Mouse (Mus musculus) bone marrow, adult 2 months (tissue): ENCODE data around the gene Dag1. TPM values are rescaled to one million over a fixed set of nuclear protein-coding genes. Genes with fewer than 3 reads are reported as not detected.

Experiments
- H3K27ac ChIP-seq: fragments of 200-500 bp; 2 replicates; pipeline ENCODE4 v1.5.1; 2012; ENCODE audit warnings: low read depth, mild to moderate bottlenecking, control low read depth, inconsistent platforms, low read length; ENCODE audit not compliant: control insufficient read depth, poor library complexity, insufficient read depth
- H3K4me1 ChIP-seq: fragments of 200-500 bp; 2 replicates; pipeline ENCODE4 v1.6.1; 2011; ENCODE audit warnings: low read length; ENCODE audit not compliant: control insufficient read depth, insufficient read depth
- H3K4me3 ChIP-seq: fragments of 200-500 bp; replicated peaks from 2 replicates; pipeline ENCODE3; 2011; ENCODE audit warnings: mild to moderate bottlenecking, low read depth, low read length, control low read depth; ENCODE audit not compliant: control insufficient read depth
- CTCF ChIP-seq: fragments of 200-500 bp; IDR thresholded peaks from 2 replicates; pipeline ENCODE4 v1.5.1; 2011; ENCODE audit warnings: low read length, control low read depth; ENCODE audit not compliant: control insufficient read depth, insufficient read depth
- POLR2A ChIP-seq: fragments of 200-500 bp; IDR thresholded peaks from 2 replicates; pipeline ENCODE4 v1.6.1; 2011; ENCODE audit warnings: low read depth, mild to moderate bottlenecking, control low read depth, low read length, borderline replicate concordance; ENCODE audit not compliant: control insufficient read depth
- WGBS: fragments of 180-500 bp; shearing (Covaris S2); methylation state at CpG from one replicate; pipeline ENCODE4 v1.1.7; 2018; 5-methylcytosine and 5-hydroxymethylcytosine counted together
- polyA plus RNA-seq: library from polyadenylated mRNA; stranded (reverse); fragments of >200 nt; gene quantifications from 2 replicates; pipeline ENCODE4 v1.2.4, GENCODE M21; 2011; ENCODE audit warnings: low replicate concordance; ENCODE audit not compliant: missing spikeins, insufficient read depth, insufficient read length

The Dag1 gene
- polyA plus RNA-seq, 1 experiment, result 2.6 TPM

DNA sequence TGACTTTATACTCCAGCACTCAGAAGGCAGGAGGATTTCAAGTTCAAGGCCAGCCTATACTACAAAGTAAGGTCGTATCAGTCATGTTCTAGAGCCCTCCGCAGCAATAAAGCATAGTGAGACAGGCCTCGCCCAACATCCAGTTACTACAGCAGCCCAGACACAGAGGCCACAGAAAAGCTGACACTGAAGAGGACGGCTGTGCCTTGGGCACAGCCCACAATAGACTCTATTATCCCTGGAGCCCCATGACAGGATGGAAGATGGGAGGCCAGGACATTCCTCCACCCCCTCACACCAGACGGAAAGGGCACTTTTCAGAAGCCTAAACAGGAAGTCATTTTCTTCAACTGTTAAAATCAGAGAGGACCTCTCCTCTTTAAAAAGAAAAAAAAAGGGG is 14.8 kb downstream of the Dag1 start:
- Histone ChIP-seq H3K4me1 (no peaks in the 10 kb centered on the region), H3K27ac (no peak overlapping the region), H3K4me3 (no peak overlapping the region)
- TF ChIP-seq CTCF, result no peak
- no peak for TF ChIP-seq POLR2A
- 76% methylated on average over 5 of the region's 5 CpGs for WGBS

DNA sequence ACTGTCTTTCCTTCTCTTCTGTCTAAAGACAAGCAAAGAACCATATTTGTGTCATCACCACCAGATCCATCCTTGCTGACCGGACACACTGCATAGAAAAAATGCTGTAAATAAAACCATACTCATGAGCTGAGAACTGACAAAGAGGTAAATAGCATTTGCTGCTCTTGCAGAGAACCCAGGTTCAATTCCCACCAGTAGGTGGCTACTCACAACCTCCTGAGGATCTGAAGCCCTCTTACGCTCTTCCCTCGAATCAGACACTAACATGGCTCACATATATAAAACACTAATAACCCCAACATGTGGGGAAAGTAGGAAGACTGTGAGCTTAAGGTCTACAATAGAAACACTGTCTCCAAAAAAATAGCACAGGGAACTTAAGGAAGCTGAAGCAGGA is 18.8 kb downstream of the Dag1 start:
- no peaks in the 10 kb centered on the region for H3K4me1 ChIP-seq
- no peak overlapping the region for H3K27ac ChIP-seq
- 58% methylated on average over 3 of the region's 3 CpGs for WGBS
- no peak overlapping the region for H3K4me3 ChIP-seq
- TF ChIP-seq POLR2A, result no peak
- TF ChIP-seq CTCF, result no peak

DNA sequence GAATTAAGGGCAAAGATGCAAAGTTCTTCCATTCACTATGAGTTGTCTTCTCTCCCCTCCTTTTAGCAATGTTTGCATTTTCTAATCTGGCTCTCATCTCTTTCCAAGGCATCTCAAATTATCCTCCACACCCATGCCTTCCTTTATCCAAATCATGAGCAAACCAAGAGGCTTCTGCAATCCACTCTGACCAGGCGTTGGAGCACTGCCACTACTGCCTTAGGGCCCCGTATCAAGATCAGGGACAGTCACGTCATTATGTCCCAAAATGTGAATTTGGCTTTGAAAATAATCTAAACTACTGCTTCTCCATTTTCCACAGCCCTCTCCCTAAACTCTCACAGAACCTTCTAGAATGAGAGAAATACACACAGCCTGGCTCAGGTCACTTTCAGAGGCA is 19.2 kb downstream of the Dag1 start:
- H3K27ac ChIP-seq, result no peak overlapping the region
- no peak overlapping the region for H3K4me3 ChIP-seq
- WGBS, result 55% methylated on average over 3 of the region's 3 CpGs
- H3K4me1 ChIP-seq, result no peaks in the 10 kb centered on the region
- TF ChIP-seq CTCF, result no peak
- TF ChIP-seq POLR2A, result no peak

DNA sequence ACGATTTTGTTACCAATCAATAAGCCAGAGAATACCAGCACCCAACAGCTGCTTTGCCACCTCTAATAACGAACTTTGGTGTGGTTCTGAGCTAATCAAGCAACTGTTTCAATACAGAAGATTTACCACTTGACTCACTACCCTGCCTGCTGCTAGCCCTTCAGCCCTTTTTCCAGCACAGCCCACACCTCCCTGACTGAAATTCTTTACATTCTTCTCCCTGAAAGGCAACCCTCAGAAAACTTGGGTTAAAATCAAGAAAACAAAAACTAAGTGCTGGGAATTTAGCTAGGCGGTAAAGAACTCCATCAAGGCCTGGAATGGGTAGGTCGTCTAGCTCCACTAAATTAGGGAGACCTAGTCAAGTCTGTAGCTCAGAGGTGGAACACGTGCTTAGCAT is 23.8 kb downstream of the Dag1 start:
- WGBS, result 85% methylated on average over 5 of the region's 5 CpGs
- TF ChIP-seq CTCF (no peak), POLR2A (no peak)
- no peaks in the 10 kb centered on the region for H3K4me1 ChIP-seq
- no peak overlapping the region for H3K27ac ChIP-seq
- no peak overlapping the region for H3K4me3 ChIP-seq

DNA sequence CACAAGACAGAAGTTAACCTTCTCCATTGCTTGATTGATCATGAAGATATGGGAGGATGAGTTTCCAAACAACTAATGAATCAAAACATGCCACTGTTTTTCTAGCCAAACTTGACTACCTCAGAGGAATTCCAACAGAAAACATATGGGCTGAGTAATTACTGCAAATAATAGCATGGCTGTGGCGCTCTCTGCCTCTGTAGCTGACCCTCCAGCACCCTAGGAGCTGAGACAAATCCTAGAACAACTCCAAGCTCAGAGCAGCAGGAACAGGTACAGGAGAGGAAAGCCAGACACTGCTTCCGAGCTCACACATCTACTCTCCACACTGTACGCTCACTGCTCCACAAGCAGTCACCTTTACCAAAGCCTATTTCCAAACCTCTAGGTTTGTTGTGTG is 24.9 kb downstream of the Dag1 start:
- Histone ChIP-seq H3K4me1 (no peaks in the 10 kb centered on the region), H3K4me3 (no peak overlapping the region), H3K27ac (no peak overlapping the region)
- TF ChIP-seq CTCF, result no peak
- no peak for TF ChIP-seq POLR2A
- WGBS, result 85% methylated on average over 3 of the region's 3 CpGs

DNA sequence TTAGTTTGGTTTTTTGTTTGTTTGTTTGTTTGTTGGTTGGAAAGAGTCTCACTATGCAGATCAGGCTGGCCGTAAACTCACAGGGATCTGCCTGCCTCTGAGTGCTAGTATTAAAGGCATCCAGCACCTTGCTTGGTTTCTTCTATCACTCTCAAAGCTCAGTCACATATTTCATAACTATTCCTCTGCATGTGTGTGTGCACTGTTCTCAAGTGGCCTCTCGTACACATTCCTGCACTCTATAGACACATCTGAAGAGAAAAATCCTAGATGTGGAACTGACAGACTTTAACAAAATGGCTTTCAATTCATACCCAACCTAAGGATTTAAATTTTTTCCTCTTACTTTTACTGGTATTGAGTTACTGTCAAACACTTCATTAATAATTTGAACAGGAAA is 25.4 kb downstream of the Dag1 start:
- no peak overlapping the region for H3K4me3 ChIP-seq
- H3K27ac ChIP-seq, result no peak overlapping the region
- 85% methylated on average over 2 of the region's 2 CpGs for WGBS
- no peaks in the 10 kb centered on the region for H3K4me1 ChIP-seq
- TF ChIP-seq POLR2A, result no peak
- TF ChIP-seq CTCF, result no peak

DNA sequence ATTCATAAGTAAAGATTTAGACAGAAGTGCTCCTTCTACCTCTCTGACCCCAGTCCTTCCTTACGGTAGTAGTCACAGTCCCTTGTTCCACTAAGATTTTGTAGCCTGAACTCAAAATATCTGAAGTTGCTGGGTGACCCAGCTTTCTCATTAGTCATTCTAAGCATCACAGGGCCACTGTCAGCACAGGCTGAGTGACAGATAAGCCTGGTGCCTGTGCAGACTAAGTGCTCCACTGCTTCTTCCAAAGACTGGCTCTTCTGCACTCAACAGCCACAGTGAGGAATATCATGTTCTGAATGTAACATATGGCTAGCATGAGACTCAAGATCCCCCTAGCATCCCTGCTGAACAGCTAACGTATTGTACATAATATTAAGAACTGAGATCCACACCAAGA is 29.1 kb downstream of the Dag1 start:
- TF ChIP-seq POLR2A (no peak), CTCF (no peak)
- Histone ChIP-seq H3K4me1 (no peaks in the 10 kb centered on the region), H3K4me3 (no peak overlapping the region), H3K27ac (no peak overlapping the region)
- WGBS, result 80% methylated on average over 2 of the region's 2 CpGs

DNA sequence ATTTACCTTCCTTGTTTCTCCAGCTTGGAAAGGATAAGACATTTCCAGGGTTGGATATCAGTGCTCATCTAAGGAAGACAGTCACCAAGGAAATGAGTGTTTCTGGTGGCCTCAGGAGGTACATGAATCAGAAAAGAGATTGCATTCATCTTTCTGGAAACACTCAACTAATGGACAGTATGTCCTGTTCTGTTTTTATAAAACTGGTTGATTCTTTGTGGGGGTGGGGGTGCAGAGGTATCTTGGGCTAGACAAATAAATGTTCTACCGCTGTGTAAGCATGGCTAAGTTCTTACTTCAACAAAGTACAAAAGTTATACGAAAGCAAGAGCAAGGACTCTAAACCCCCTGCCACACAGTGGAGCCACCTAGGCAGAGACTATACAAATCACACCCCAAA is 30.9 kb downstream of the Dag1 start:
- Histone ChIP-seq H3K4me3 (no peak overlapping the region), H3K27ac (no peak overlapping the region), H3K4me1 (no peaks in the 10 kb centered on the region)
- 88% methylated on average over 2 of the region's 2 CpGs for WGBS
- TF ChIP-seq CTCF (no peak), POLR2A (no peak)

DNA sequence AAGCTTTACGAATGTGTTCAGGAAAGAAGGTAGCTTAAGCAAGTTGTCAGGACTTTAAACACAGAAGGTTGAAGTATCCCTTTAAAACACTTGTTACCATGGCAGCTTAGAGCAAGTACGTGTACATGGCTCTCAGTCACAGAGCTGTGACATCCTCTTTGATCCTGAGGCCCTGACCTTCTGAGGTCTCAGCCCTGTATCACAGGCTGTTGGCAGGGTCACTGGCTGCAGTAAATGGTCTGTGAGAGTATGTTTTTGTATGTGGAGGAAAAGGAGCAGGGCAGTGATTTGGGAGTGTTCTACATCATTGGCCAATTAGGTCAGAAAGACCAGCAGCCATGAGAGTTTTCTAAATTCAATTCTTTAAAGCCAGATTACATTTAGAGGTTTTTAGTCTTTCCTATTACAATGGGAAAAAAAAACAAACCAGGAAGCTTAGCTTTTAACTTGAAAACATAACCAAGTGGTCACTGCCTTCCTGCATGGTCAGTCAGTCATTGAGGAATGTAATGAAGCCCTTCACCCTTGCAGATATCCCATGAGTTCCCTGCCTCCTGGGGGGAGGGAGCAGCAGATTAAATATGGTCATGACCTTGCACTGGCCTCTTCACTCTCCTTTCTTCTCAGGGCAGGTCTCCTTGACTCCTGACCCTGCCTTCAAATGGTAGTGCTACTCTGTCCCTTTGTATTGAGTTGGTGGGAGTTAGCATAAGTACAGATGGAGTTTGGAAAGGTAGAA is 35.7 kb downstream of the Dag1 start:
- WGBS, result 70% methylated on average over 2 of the region's 2 CpGs
- Histone ChIP-seq H3K4me1 (no peaks in the 10 kb centered on the region), H3K27ac (no peak overlapping the region), H3K4me3 (no peak overlapping the region)
- no peak for TF ChIP-seq CTCF
- no peak for TF ChIP-seq POLR2A
